Mouse (Mus musculus) CD4-positive, CD25-positive, alpha-beta regulatory T cell, adult 9 weeks (primary cell): ENCODE data around the gene Scgb1b30. TPM values are rescaled to one million over a fixed set of nuclear protein-coding genes. Genes with fewer than 3 reads are reported as not detected.

Experiments
- polyA plus RNA-seq: library from polyadenylated mRNA; unstranded; fragments of 100-300 nt; shearing (Covaris generic); gene quantifications from one replicate; pipeline ENCODE4 v1.2.1, GENCODE M21; 2017

Scgb1b30 gene
- not detected for polyA plus RNA-seq

GRCm38 (mm10) chr7:34094911-34095481 lies at the start of gene Scgb1b30:
TSS of gene Scgb1b30 (plus strand) at chr7:34095431.

GRCm38 (mm10) chr7:34133117-34133762 lies 38.0 kb downstream of the Scgb1b30 start, which contains the start of gene Wtip:
TSS of gene Wtip (minus strand) at chr7:34133268.

Other genes starting within 250 kb of the Scgb1b30 start
- gene Scgb2b26, start 150.4 kb upstream of the Scgb1b30 start, polyA plus RNA-seq, result not detected
- gene Scgb2b27, start 81.5 kb upstream of the Scgb1b30 start, polyA plus RNA-seq, result not detected
- not detected for gene Scgb1b27, start 73.9 kb upstream of the Scgb1b30 start, polyA plus RNA-seq
- gene Wtip, start 37.8 kb downstream of the Scgb1b30 start, polyA plus RNA-seq, result not detected
- 135 TPM for gene Uba2, start 74.2 kb downstream of the Scgb1b30 start, polyA plus RNA-seq
- gene Pdcd2l, start 101.2 kb downstream of the Scgb1b30 start, polyA plus RNA-seq, result 43.5 TPM
- 358 TPM for gene Gpi1, start 134.9 kb downstream of the Scgb1b30 start, polyA plus RNA-seq
- gene Gm6096, start 155.6 kb downstream of the Scgb1b30 start, polyA plus RNA-seq, result 0.74 TPM
- gene 4931406P16Rik, start 218.1 kb downstream of the Scgb1b30 start, polyA plus RNA-seq, result 35.0 TPM